Mouse (Mus musculus): Measurements from ENCODE around the gene Rab42.
"Not testable (repeated sequence)": the region's sequence is repeated elsewhere in the genome, so short reads cannot be mapped to it uniquely, and the experiment has no call there.

Gene Rab42

DNA sequence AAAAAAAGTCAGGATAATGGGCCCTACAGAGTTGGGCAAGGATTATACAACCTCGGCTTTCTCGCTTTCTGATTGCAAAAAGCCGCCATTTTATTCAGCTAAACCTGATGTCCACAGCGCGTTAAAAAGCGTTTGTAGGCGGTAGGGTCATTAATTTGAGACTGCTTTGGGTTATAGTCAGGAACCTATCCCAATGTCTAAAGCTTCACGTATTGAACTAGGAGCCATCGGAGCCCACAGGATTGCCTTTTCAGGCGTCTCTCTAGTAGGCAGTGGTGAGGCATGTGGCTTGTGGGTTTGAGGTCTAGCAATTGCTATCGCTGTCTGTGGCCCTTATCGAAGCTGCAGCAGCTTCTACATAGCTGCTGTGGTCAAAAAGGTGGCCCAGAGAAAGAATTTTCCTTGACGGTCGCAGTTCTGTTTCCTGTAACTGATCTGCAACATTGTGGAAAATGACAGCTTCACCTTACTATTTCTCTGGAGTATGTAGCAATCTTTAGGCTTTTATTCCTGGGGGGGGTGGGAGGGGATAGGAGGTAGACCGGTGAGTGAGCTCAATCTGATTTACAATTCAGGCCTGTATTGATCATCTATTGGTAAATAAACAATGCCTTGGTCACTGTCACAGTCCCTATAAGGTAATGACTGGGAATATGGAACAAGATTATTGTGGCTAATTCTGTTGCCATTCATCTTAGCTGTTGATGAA lies 6.1 kb upstream of the Rab42 start:
- Histone ChIP-seq H3K9me3 (ENCODE audit: low read length) (no peaks in the 10 kb centered on the region), H3K36me3 (ENCODE audit: insufficient read depth, low read length) (peaks cover 55% of the 10 kb centered on the region)
- no peak for TF ChIP-seq POU5F1 (IDR thresholded peaks at IDR 0.05; ENCODE audit: borderline replicate concordance, low read length)
- TF ChIP-seq CTCF (conservative IDR thresholded peaks at IDR 0.05; ENCODE audit: low read length) = no peak
- no peak for TF ChIP-seq NANOG (IDR thresholded peaks at IDR 0.05; ENCODE audit: borderline replicate concordance, low read length)

DNA sequence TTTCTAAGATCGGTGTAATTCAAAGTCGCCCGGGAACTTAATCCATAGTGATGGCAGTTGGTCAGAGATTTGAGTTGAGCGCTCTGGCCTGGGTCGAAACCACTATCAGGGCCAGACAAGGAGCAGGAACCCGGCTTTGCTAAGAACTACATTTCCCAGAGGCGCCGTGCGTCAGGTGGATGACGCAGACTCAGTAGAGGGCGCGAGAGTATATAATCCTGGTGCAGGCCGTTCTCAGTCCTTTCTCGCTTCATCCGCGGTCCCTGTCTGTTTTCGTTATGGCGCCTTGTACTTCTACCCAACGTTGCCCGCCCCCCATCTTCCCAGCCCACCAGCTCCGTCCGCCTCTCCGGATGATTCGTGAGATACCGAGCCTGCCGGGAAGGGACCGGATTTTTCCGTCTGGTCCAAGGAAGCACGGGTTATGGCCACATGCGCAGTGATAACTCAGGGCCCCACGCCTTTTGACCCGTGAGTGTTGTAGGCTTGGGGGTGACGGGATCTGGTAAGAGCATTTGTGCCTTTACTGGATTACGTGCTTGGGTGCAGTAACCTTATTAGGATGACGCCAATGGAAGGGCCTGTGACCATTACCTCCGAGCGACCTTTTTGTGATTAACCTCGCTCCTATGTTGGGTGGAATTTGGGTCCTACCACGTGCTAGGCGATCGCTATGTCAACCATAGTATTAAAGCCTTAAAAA lies 5.4 kb upstream of the Rab42 start:
- peaks cover 56% of the 10 kb centered on the region for H3K4me1 ChIP-seq (replicated peaks; ENCODE audit: low read depth, low read length)
- peak overlapping the region; percentile 91 for H3K4me3 ChIP-seq (replicated peaks; ENCODE audit: low read length)
- H3K36me3 ChIP-seq (ENCODE audit: insufficient read depth, low read length) = peaks cover 48% of the 10 kb centered on the region
- no peaks in the 10 kb centered on the region for H3K27me3 ChIP-seq (ENCODE audit: insufficient read depth, low read length)
- no peak for TF ChIP-seq CTCF (conservative IDR thresholded peaks at IDR 0.05; ENCODE audit: low read length)
- no peaks in the 10 kb centered on the region for H3K9me3 ChIP-seq (ENCODE audit: low read length)

More for the DNA sequence above, 6.1 kb upstream of the Rab42 start:
- Histone ChIP-seq H3K4me3 (replicated peaks; ENCODE audit: low read length) (peak overlapping the region; percentile 91), H3K27me3 (ENCODE audit: insufficient read depth, low read length) (no peaks in the 10 kb centered on the region), H3K4me1 (replicated peaks; ENCODE audit: low read depth, low read length) (peaks cover 59% of the 10 kb centered on the region)

- 0 out of 2 replicates have a peak overlapping the region, but pooled peaks have one; percentile 13 for H3K4me3 ChIP-seq (replicated peaks; ENCODE audit: low read length)
- peaks cover 24% of the 10 kb centered on the region for H3K36me3 ChIP-seq (ENCODE audit: insufficient read depth, low read length)
- no peaks in the 10 kb centered on the region for H3K9me3 ChIP-seq (ENCODE audit: low read length)
- no peak for TF ChIP-seq POU5F1 (IDR thresholded peaks at IDR 0.05; ENCODE audit: borderline replicate concordance, low read length)
- TF ChIP-seq CTCF (conservative IDR thresholded peaks at IDR 0.05; ENCODE audit: low read length) = no peak
- TF ChIP-seq NANOG (IDR thresholded peaks at IDR 0.05; ENCODE audit: borderline replicate concordance, low read length) = no peak
- peaks cover 52% of the 10 kb centered on the region for H3K4me1 ChIP-seq (replicated peaks; ENCODE audit: low read depth, low read length)
- no peaks in the 10 kb centered on the region for H3K27me3 ChIP-seq (ENCODE audit: insufficient read depth, low read length)
These were observed 2.8 kb upstream of the Rab42 start for GRCm38 (mm10) chr4:132306004-132306403.

- H3K4me1 ChIP-seq (replicated peaks; ENCODE audit: low read depth, low read length) = peaks cover 48% of the 10 kb centered on the region
- H3K9me3 ChIP-seq (ENCODE audit: low read length) = no peaks in the 10 kb centered on the region
- TF ChIP-seq CTCF (conservative IDR thresholded peaks at IDR 0.05; ENCODE audit: low read length) (no peak), POU5F1 (IDR thresholded peaks at IDR 0.05; ENCODE audit: borderline replicate concordance, low read length) (no peak), NANOG (IDR thresholded peaks at IDR 0.05; ENCODE audit: borderline replicate concordance, low read length) (no peak)
- H3K27me3 ChIP-seq (ENCODE audit: insufficient read depth, low read length) = no peaks in the 10 kb centered on the region
- H3K4me3 ChIP-seq (replicated peaks; ENCODE audit: low read length) = no peak overlapping the region
- H3K36me3 ChIP-seq (ENCODE audit: insufficient read depth, low read length) = peaks cover 17% of the 10 kb centered on the region
These were observed 2.1 kb upstream of the Rab42 start for GRCm38 (mm10) chr4:132305276-132305675.

GRCm38 (mm10) chr4:132303484-132303883 lies 299 bp upstream of the Rab42 start:
- not testable (repeated sequence) for H3K9me3 ChIP-seq (ENCODE audit: low read length); H3K36me3 ChIP-seq (ENCODE audit: insufficient read depth, low read length); H3K27me3 ChIP-seq (ENCODE audit: insufficient read depth, low read length)
- Histone ChIP-seq H3K4me1 (replicated peaks; ENCODE audit: low read depth, low read length) (peaks cover 59% of the 10 kb centered on the region), H3K4me3 (replicated peaks; ENCODE audit: low read length) (peak overlapping the region; percentile 80)

- TF ChIP-seq POU5F1 (IDR thresholded peaks at IDR 0.05; ENCODE audit: borderline replicate concordance, low read length) (no peak), NANOG (IDR thresholded peaks at IDR 0.05; ENCODE audit: borderline replicate concordance, low read length) (no peak), CTCF (conservative IDR thresholded peaks at IDR 0.05; ENCODE audit: low read length) (no peak)
- H3K36me3 ChIP-seq (ENCODE audit: insufficient read depth, low read length) = no peaks in the 10 kb centered on the region
- H3K9me3 ChIP-seq (ENCODE audit: low read length) = no peaks in the 10 kb centered on the region
- peak overlapping the region; percentile 80 for H3K4me3 ChIP-seq (replicated peaks; ENCODE audit: low read length)
- H3K27me3 ChIP-seq (ENCODE audit: insufficient read depth, low read length) = no peaks in the 10 kb centered on the region
- peaks cover 58% of the 10 kb centered on the region for H3K4me1 ChIP-seq (replicated peaks; ENCODE audit: low read depth, low read length)
These were observed 933 bp downstream of the Rab42 start for GRCm38 (mm10) chr4:132301965-132302938.

DNA sequence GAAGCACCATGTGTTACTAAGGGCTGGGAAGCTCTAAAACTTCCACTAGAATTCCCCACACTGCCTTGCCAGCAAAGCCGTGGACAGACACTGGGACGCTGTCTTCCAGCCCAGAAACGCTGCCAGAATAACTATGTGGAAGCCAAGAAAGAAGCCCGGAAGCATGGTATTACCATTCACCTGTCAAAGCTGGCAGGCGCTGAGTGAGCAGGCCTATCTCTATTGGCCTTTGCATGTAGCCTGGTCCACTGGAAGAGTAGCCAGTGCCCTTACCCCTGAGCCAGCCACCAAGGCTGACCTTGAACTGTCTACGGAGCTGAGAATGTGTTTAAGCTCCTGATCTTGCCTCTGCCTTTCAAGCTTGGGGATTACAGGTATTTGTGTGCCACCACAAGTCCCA lies 1.7 kb downstream of the Rab42 start:
- no peaks in the 10 kb centered on the region for H3K36me3 ChIP-seq (ENCODE audit: insufficient read depth, low read length)
- H3K4me1 ChIP-seq (replicated peaks; ENCODE audit: low read depth, low read length) = peaks cover 54% of the 10 kb centered on the region
- no peak overlapping the region for H3K4me3 ChIP-seq (replicated peaks; ENCODE audit: low read length)
- TF ChIP-seq CTCF (conservative IDR thresholded peaks at IDR 0.05; ENCODE audit: low read length) (no peak), NANOG (IDR thresholded peaks at IDR 0.05; ENCODE audit: borderline replicate concordance, low read length) (no peak)
- H3K27me3 ChIP-seq (ENCODE audit: insufficient read depth, low read length) = no peaks in the 10 kb centered on the region
- H3K9me3 ChIP-seq (ENCODE audit: low read length) = no peaks in the 10 kb centered on the region

- Histone ChIP-seq H3K27me3 (ENCODE audit: insufficient read depth, low read length) (no peaks in the 10 kb centered on the region), H3K9me3 (ENCODE audit: low read length) (no peaks in the 10 kb centered on the region), H3K4me3 (replicated peaks; ENCODE audit: low read length) (no peak overlapping the region), H3K36me3 (ENCODE audit: insufficient read depth, low read length) (peaks cover 4% of the 10 kb centered on the region; the same call in 1 of the 2 replicates), H3K4me1 (replicated peaks; ENCODE audit: low read depth, low read length) (peaks cover 51% of the 10 kb centered on the region)
- TF ChIP-seq POU5F1 (IDR thresholded peaks at IDR 0.05; ENCODE audit: borderline replicate concordance, low read length) (no peak), CTCF (conservative IDR thresholded peaks at IDR 0.05; ENCODE audit: low read length) (no peak), NANOG (IDR thresholded peaks at IDR 0.05; ENCODE audit: borderline replicate concordance, low read length) (no peak)
These were observed 3.3 kb downstream of the Rab42 start for GRCm38 (mm10) chr4:132299849-132300248.
